Comparison of ENCODE assay signal across 13 mouse cellular contexts in the genomic region with DNA sequence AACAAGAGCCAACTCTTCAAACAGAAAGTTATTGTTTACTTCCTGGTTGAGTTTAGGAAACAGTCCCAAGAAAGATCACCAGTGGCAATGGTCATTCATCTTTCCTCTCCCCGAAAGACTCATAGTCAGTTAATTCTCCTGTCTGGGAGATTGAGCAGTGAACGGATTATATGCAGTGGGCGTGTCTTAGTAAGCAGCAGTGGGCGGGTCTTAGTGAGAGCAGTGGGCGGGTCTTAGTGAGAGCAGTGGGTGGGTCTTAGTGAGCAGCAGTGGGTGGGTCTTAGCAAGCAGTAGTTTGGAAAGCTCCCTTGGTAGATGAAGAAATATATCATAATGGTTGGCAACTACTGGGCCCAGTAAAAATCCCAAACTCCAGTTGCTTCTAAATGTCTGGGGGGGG. TPM values are rescaled to one million over a fixed set of nuclear protein-coding genes. Genes with fewer than 3 reads are reported as not detected.
A peak's percentile ranks its signal among the peaks of the same experiment; 100 is the strongest.
DNase-seq lines count a peak whose midpoint lies in the region; ATAC-seq and TF ChIP-seq lines count a peak whose summit lies in the region.
"Had no signal": no experiment of that assay in that cellular context is flagged by ENCODE, and none has a peak within 500 bp of the region (broad histone marks: within the 10 kb centered on the region; RNA-seq: fewer than 3 reads in every experiment).

No protein-coding gene starts in this region.

- ATAC-seq in liver, embryonic 12.5 days: no peak
- no peak for ATAC-seq in liver, embryonic 14.5 days (ENCODE audit: insufficient read depth)
- no peak for ATAC-seq in neural tube, embryonic 15.5 days (ENCODE audit: low FRiP score)
- ATAC-seq: hindbrain, postnatal 0 days had no signal

- DNase-seq in liver (peak; percentile 50), R1 (ENCODE audit: low read depth, low spot score) (peak; percentile 88)
- DNase-seq in liver, embryonic 14.5 days (ENCODE audit: low read depth in 3 of 3, low spot score in 3 of 3): peak in 2 of 3 experiments; percentile 7 to 9
- no peak for DNase-seq in urinary bladder, adult 2 months (ENCODE audit: low spot score)
- no peak for DNase-seq in ovary, postnatal 10 days (ENCODE audit: low spot score)
- DNase-seq: cerebellum, adult 2 months; heart, postnatal 36 days had no signal

- 0 out of 2 replicates have a peak, but pooled peaks cover 5% of the 10 kb centered on the region for H3K4me1 ChIP-seq in liver, embryonic 12.5 days
- H3K4me1 ChIP-seq in E14TG2a.4 (replicated peaks; ENCODE audit: low read depth, low read length): peaks cover 98% of the 10 kb centered on the region
- peaks cover 0 to 8% of the 10 kb centered on the region in 2 experiments; a peak in 1 of 4 replicates for H3K4me1 ChIP-seq in liver, embryonic 14.5 days (replicated peaks; ENCODE audit: control insufficient read depth in 2 of 2, insufficient read depth in 2 of 2, low read length in 1 of 2)
- 0 out of 2 replicates have a peak, but pooled peaks cover 7% of the 10 kb centered on the region for H3K4me1 ChIP-seq in neural tube, embryonic 15.5 days

- H3K4me3 ChIP-seq in liver, embryonic 12.5 days: no peak overlapping the region
- H3K4me3 ChIP-seq in E14TG2a.4 (replicated peaks; ENCODE audit: low read length): peak overlapping the region; percentile 14; the same call in 1 of the 2 replicates
- no peak overlapping the region for H3K4me3 ChIP-seq in liver, embryonic 14.5 days (ENCODE audit: insufficient read depth in 1 of 2, low read depth in 2 of 2, low read length in 2 of 2)
- H3K4me3 ChIP-seq in neural tube, embryonic 15.5 days (replicated peaks): no peak overlapping the region
- H3K4me3 ChIP-seq: heart, embryonic 10.5 days; midbrain, embryonic 12.5 days had no signal

- no peak overlapping the region for H3K4me2 ChIP-seq in liver, embryonic 12.5 days
- no peak overlapping the region for H3K4me2 ChIP-seq in liver, embryonic 14.5 days (ENCODE audit: low read depth)
- H3K4me2 ChIP-seq in neural tube, embryonic 15.5 days: no peak overlapping the region
- H3K4me2 ChIP-seq: midbrain, embryonic 12.5 days had no signal

- no peak overlapping the region for H3K27ac ChIP-seq in liver, embryonic 12.5 days
- no peak overlapping the region for H3K27ac ChIP-seq in liver, embryonic 14.5 days
- no peak overlapping the region for H3K27ac ChIP-seq in neural tube, embryonic 15.5 days (replicated peaks)
- H3K27ac ChIP-seq: heart, embryonic 10.5 days; hindbrain, postnatal 0 days; midbrain, embryonic 12.5 days had no signal

- no peaks in the 10 kb centered on the region for H3K9me3 ChIP-seq in liver, embryonic 12.5 days (replicated peaks)
- H3K9me3 ChIP-seq in E14TG2a.4 (ENCODE audit: low read length): no peaks in the 10 kb centered on the region
- H3K9me3 ChIP-seq in liver, embryonic 14.5 days (ENCODE audit: control insufficient read depth, low read length): no peaks in the 10 kb centered on the region
- H3K9me3 ChIP-seq in neural tube, embryonic 15.5 days (replicated peaks): no peaks in the 10 kb centered on the region
- H3K9me3 ChIP-seq: heart, embryonic 10.5 days; midbrain, embryonic 12.5 days had no signal

- no peaks in the 10 kb centered on the region for H3K27me3 ChIP-seq in liver, embryonic 12.5 days (replicated peaks)
- H3K27me3 ChIP-seq in E14TG2a.4 (ENCODE audit: insufficient read depth, low read length): no peaks in the 10 kb centered on the region
- H3K27me3 ChIP-seq in liver, embryonic 14.5 days (ENCODE audit: control insufficient read depth, insufficient read depth, low read length): no peaks in the 10 kb centered on the region
- no peaks in the 10 kb centered on the region for H3K27me3 ChIP-seq in neural tube, embryonic 15.5 days (replicated peaks)
- H3K27me3 ChIP-seq: midbrain, embryonic 12.5 days had no signal

- H3K9ac ChIP-seq in liver, embryonic 12.5 days: no peak overlapping the region
- H3K9ac ChIP-seq in liver, embryonic 14.5 days (replicated peaks): no peak overlapping the region
- H3K9ac ChIP-seq in neural tube, embryonic 15.5 days (replicated peaks): no peak overlapping the region
- H3K9ac ChIP-seq: midbrain, embryonic 12.5 days had no signal

- no peak for TF ChIP-seq CTCF in E14TG2a.4 (conservative IDR thresholded peaks at IDR 0.05; ENCODE audit: low read length)
- TF ChIP-seq CTCF in liver, embryonic 14.5 days (IDR thresholded peaks at IDR 0.05; ENCODE audit: low read depth): no peak

- 52% methylated on average over 5 of the region's 5 CpGs for WGBS in liver, embryonic 12.5 days (ENCODE audit: insufficient replicate concordance)
- 50% methylated on average over 5 of the region's 5 CpGs for WGBS in liver, embryonic 14.5 days (ENCODE audit: insufficient replicate concordance)
- 88% methylated on average over 5 of the region's 5 CpGs for WGBS in neural tube, embryonic 15.5 days

- no peaks in the 10 kb centered on the region for H3K36me3 ChIP-seq in liver, embryonic 12.5 days
- peaks cover 33% of the 10 kb centered on the region for H3K36me3 ChIP-seq in E14TG2a.4 (ENCODE audit: insufficient read depth, low read length)
- no peaks in the 10 kb centered on the region for H3K36me3 ChIP-seq in liver, embryonic 14.5 days (replicated peaks; ENCODE audit: control insufficient read depth, insufficient read depth, low read depth)
- no peaks in the 10 kb centered on the region for H3K36me3 ChIP-seq in neural tube, embryonic 15.5 days
- H3K36me3 ChIP-seq: heart, embryonic 10.5 days had no signal

- TF ChIP-seq EP300 in liver, embryonic 14.5 days (IDR thresholded peaks at IDR 0.05; ENCODE audit: low read depth): no peak

RNA-seq across cellular contexts. Expression of a gene that starts 38.6 kb away (rescaled TPM):
- polyA plus RNA-seq in liver, embryonic 12.5 days (2016; fragmentation: Nextera tagmentation; extraction: Ambion mirVana): 9.2 and 9.7 TPM in 2 replicates
- 2.0 and 2.9 TPM in 2 replicates for polyA plus RNA-seq in liver, embryonic 14.5 days (2012; rRNA removed)
- polyA plus RNA-seq in liver, embryonic 14.5 days (2014; fragmentation: Nextera tagmentation; extraction: Ambion mirVana): 3.5 and 3.7 TPM in 2 replicates
- 20.0 and 28.6 TPM in 2 replicates for polyA plus RNA-seq in urinary bladder, adult 2 months (2012; rRNA removed)
- polyA plus RNA-seq in neural tube, embryonic 15.5 days (2015; fragmentation: Nextera tagmentation; extraction: Ambion mirVana): 10.2 and 13.2 TPM in 2 replicates

Comparison
In these comparisons a context has a peak if more than half of its experiments do, and no peak if none do; other contexts are left out.
1. DNase-seq: peak in liver (single experiment), R1 (single experiment) and liver, embryonic 14.5 days (2 of 3); none in urinary bladder, adult 2 months (single experiment) and ovary, postnatal 10 days (single experiment).